Mouse (Mus musculus) kidney, adult 2 months (tissue): Measurements from ENCODE around the gene Hoxb8.

Experiments used
- CTCF ChIP-seq: fragments of 200-500 bp; conservative IDR thresholded peaks from 2 replicates; pipeline ENCODE4 v1.5.1; 2011; ENCODE audit warnings: low read depth, mild to moderate bottlenecking, control low read depth, low read length, moderate library complexity, mixed read lengths; ENCODE audit not compliant: insufficient read depth, insufficient read length
- POLR2A ChIP-seq: fragments of 200-500 bp; IDR thresholded peaks from one replicate; pipeline ENCODE4 v1.6.1; 2011; ENCODE audit warnings: low read depth, low read length, control low read depth

GRCm38 (mm10) chr11:96333241-96334001 lies 51.7 kb downstream of the Hoxb8 start:
- no peak for TF ChIP-seq CTCF
- TF ChIP-seq POLR2A: no peak
